Mouse (Mus musculus) left cerebral cortex, adult 11 months (tissue): ENCODE measurements at regions not wholly inside any gene's neighbourhood (a gene's known extent, or its start where the extent isn't known, plus 50 kb on each side); places are given as distances from the start of the nearest gene placed in this dataset.
"Not testable (repeated sequence)": the region's sequence is repeated elsewhere in the genome, so short reads cannot be mapped to it uniquely, and the experiment has no call there.

Experiments used
- DNase-seq: peaks from one replicate; pipeline ENCODE4 v3.0.0; 2022; ENCODE audit warnings: low spot score

DNA sequence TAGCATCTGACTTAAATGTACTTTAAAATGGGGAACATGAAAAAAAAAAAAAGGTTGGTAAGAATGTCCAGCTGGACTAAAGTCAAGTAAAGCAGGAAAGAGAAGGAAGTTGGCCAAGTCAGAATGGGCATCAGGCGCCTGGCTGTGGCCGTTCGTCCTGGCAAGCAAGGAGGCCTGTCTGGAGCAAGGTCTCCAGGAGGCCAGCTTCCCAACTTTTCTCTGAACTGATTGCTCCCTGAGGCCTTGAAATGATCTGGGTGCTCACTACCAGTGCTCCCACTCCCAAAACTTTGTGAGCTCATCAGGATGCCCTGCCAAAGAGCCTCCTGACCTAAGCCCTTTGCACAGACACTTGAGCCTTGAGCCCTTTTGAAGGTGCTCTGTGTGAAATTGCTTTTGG is 141.7 kb upstream of the Gm21897 start:
- no peak for DNase-seq

- DNase-seq = no peak
Observed at GRCm38 (mm10) chr16:15185714-15186113, 131.5 kb upstream of the Gm21897 start.

GRCm38 (mm10) chr16:15194926-15195711 is 122.1 kb upstream of the Gm21897 start:
- no peak for DNase-seq

- DNase-seq = not testable (repeated sequence)
Observed at GRCm38 (mm10) chr16:15195931-15196330, 121.3 kb upstream of the Gm21897 start.

DNA sequence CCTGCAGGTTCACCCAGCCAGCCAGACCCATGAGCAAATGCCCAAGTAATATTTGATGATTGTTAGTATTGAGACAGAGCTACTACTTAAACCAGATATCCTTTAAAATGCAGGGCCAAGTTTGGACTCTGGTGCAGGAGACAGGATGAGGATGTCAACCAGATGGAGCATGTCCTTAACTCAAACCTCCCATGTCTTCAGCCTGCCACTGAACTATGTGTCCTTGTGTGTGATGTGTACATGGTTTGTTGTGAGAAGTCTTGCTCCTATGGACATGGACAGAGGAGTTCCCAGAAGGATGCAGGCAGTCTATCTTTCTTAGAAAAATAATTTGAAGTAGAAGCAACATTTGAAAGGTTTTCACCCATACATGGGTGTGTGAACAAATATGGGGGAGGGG is 120.4 kb upstream of the Gm21897 start:
- DNase-seq = no peak

GRCm38 (mm10) chr16:15215921-15216320 is 101.3 kb upstream of the Gm21897 start:
- no peak for DNase-seq

GRCm38 (mm10) chr16:15220961-15221547 is 96.2 kb upstream of the Gm21897 start:
- DNase-seq = no peak

DNA sequence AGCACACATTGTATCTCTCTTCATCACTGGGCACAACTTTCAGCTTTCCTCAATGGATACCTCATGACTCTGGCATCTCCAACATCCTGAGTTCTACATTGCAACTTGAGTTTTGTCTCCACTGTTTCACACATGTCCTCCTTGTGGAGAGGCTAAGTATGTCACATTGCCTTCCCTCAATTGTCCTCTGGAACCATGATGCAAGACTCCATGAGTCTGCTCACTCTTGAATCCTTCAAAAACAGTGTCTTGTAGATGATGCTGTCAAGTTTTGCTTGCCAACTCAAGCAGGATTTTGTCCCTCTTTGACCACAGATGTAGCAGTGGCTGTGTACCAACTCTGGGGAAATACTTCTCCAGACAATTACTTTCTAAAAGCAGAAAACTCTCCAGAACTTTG is 79.4 kb upstream of the Gm21897 start:
- no peak for DNase-seq

DNA sequence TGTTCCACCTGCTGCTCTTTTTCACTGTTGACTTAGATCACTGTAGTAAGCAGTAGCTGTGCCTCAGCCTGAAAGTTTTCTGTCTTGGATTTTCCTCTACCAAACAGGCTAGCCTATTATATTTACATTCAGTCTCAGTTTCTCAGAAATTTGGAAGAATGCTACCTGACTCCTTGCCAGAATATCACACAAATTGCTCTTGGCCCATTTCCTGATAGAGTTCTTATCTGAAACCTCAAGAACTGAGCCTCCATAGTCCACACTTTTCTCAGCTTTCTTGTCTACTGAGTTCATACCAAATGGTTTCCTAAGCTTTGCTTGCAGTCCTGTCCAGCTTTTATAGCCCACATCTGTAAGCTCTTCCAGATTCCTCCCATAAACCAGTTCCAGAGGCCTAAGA is 78.8 kb upstream of the Gm21897 start:
- no peak for DNase-seq

- DNase-seq = no peak
Observed at GRCm38 (mm10) chr16:15250186-15250585, 67.1 kb upstream of the Gm21897 start.

DNA sequence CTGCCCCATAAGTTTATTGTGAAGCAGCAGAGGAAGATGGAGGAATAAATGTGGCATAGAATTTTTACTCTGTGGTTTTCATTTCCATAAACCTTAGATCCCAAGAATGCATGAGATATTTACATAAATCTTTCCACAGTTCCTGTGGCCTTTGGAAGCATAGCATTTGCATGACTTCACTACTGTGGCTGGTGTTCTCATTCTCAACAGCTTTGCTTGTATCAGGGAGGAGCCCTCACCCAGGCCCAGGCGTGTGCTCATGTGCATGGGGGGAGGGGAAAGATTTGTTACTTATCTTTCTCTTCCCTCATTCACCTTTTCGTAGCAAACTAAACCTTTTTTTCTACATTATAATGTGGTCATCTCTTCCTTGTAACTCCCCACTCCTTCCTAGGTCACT is 65.6 kb upstream of the Gm21897 start:
- DNase-seq = no peak

DNA sequence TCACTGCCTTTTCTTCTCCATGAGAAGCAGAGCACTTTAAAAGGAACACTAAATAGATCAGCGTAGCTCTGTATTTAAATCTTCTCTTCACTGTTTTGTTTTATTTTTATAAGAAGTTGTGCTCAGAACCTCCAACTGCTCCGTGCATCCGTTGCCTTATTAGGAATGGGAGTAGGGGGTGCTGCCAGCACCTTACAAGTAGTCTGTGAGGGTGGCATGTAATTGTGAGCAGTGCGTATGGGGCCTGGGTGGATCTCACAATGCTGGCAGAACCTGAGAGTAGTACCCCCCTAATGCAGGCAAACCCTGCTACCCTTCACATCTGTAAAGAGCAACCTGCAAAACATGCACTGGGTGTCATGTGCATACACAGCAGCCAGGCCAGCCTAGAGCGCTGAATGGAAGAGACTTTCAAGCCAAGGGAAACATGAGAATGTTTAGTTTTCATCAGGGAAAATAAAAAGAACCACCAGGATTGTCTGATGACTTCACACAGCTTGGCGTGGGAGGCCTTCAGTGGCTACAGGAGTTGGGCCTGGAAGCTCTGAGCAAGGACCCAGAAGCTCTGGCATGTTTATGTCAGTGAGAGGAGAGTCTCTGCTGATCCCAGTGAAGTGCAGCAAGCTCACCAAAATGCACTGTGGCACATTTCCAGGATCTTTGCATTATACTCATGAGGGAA is 64.5 kb upstream of the Gm21897 start:
- peak; percentile 1 for DNase-seq

DNA sequence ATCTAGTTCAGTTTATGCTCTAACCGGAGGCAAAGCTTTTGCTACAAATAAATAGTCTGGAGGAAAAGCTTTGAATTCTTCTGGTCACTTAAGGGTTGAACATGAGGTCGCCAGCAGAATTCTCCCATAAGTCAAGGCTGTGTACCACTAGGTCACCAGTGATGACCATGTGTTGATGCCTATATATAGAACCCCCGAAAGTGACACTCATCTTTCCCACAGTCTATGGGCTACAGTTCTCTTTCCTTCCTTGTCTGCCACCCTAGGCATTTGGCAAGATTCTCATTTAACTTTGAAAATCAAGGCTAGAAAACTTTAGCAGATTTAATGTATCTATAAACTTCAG is 63.9 kb upstream of the Gm21897 start:
- DNase-seq = no peak

DNA sequence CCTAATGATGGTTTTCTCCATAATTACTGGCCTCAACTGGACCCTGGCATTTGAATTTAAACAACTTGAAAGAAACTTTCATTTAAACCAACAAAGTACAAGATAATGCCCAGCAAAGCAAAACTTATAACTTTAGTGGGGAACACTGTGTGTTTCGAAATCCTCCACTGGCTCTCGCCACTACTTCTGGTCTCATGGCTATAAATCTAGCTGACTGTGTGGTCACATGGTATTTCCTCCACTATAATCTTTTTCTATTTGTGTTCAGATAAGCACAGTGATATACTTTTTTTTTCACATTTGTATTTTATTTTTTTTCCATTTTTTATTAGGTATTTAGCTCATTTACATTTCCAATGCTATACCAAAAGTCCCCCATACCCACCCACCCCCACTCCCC is 62.6 kb upstream of the Gm21897 start:
- DNase-seq = no peak

DNA sequence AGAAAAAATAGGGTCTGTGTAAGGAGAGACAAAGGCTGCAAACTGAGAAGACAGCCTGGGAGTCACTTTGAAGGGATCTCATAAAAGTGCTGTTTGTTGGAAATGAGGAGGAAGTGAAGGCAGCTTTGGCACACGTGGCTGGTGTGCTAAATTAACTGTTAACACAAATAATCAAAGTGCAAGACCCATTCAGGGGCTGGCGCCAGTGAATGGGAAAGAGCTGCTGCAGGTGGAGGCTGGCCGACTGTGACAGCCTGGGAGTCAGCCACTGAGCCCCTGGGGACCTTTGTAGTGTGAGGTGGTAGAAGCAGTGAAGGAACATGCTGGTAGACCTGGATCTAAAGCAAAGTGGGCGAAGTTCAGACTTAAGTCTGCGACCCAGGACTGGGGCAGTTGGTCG is 57.8 kb upstream of the Gm21897 start:
- DNase-seq = no peak

DNA sequence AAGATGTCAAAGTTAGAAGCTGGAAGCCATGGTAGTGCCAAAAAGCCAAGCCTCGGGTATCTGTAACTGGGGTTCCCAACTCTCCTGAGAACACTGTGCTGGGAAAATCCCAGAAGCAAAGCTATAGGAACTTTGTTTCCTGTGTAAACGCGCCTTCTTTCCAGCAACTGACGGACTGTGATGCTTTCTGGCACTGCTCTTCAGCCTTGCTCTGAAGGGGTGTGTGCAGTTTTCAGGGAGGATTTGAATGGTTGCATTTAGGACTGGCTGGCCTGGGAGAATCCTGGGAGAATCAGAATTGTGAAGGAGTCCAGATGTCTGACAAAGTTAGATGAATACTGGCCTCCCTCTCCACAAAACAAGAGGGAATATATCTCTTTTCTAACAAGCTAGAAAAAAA is 57.2 kb upstream of the Gm21897 start:
- no peak for DNase-seq
